Mouse (Mus musculus) midbrain, embryonic 14.5 days (tissue): ENCODE measurements at regions not wholly inside any gene's neighbourhood (a gene's known extent, or its start where the extent isn't known, plus 50 kb on each side); places are given as distances from the start of the nearest gene placed in this dataset.
A peak's percentile ranks its signal among the peaks of the same experiment; 100 is the strongest.

ENCODE experiments used
- ATAC-seq: fragments of 200-750 bp; cut with Nextera tagmentation; 2 replicates; pipeline ENCODE4 v1.8.0; 2017; ENCODE audit warnings: moderate number of reproducible peaks, moderate library complexity; ENCODE audit not compliant: low FRiP score, low TSS enrichment
- DNase-seq: peaks from one replicate; pipeline ENCODE4 v3.0.0-alpha.2; 2015
- H3K27ac ChIP-seq: fragments of 300-500 bp; sonication (generic); replicated peaks from 2 replicates; pipeline ENCODE4 v1.5.1; 2014; ENCODE audit warnings: mild to moderate bottlenecking, low read depth, low read length, moderate library complexity
- H3K27me3 ChIP-seq: fragments of 300-500 bp; sonication (generic); 2 replicates; pipeline ENCODE4 v1.6.1; 2014; ENCODE audit warnings: low read length, control low read depth, mixed read lengths; ENCODE audit not compliant: control insufficient read depth, insufficient read depth
- H3K36me3 ChIP-seq: fragments of 300-500 bp; sonication (generic); 2 replicates; pipeline ENCODE4 v1.6.1; 2014; ENCODE audit warnings: low read length, control low read depth; ENCODE audit not compliant: control insufficient read depth, insufficient read depth
- H3K4me1 ChIP-seq: fragments of 300-500 bp; sonication (generic); 2 replicates; pipeline ENCODE4 v1.6.1; 2014; ENCODE audit warnings: mild to moderate bottlenecking, antibody characterized with exemption, low read length, control low read depth; ENCODE audit not compliant: control insufficient read depth, insufficient read depth
- H3K4me2 ChIP-seq: fragments of 300-500 bp; sonication (generic); 2 replicates; pipeline ENCODE4 v1.6.1; 2014; ENCODE audit warnings: mild to moderate bottlenecking, low read length, moderate library complexity
- H3K4me3 ChIP-seq: fragments of 300-500 bp; sonication (generic); replicated peaks from 2 replicates; pipeline ENCODE4 v1.5.1; 2014; ENCODE audit warnings: low read depth, low read length
- H3K9ac ChIP-seq: fragments of 300-500 bp; sonication (generic); replicated peaks from 2 replicates; pipeline ENCODE4 v1.6.1; 2014; ENCODE audit warnings: mild to moderate bottlenecking, low read length, moderate library complexity
- H3K9me3 ChIP-seq: fragments of 300-500 bp; sonication (generic); 2 replicates; pipeline ENCODE4 v1.6.1; 2016; ENCODE audit warnings: low read length, control low read depth, mixed read lengths; ENCODE audit not compliant: control insufficient read depth
- WGBS: fragments of 180-500 bp; shearing (Covaris S2); extraction: QIAGEN DNeasy Blood & Tissue Kit; methylation state at CpG from one replicate; pipeline ENCODE4 v1.1.7; 2014; 5-methylcytosine and 5-hydroxymethylcytosine counted together

- WGBS = 53% methylated on average over 2 of the region's 2 CpGs
- H3K27ac ChIP-seq = no peak overlapping the region
Observed at GRCm38 (mm10) chr4:3049972-3050846, 116.9 kb upstream of the Vmn1r2 start.

GRCm38 (mm10) chr4:3050847-3051135, 116.3 kb upstream of the Vmn1r2 start:
- ATAC-seq (no peak), DNase-seq (no peak)
- WGBS = 80% methylated on average over 3 of the region's 3 CpGs
- Histone ChIP-seq H3K9me3 (peaks cover 60% of the 10 kb centered on the region), H3K9ac (no peak overlapping the region), H3K4me2 (no peak overlapping the region), H3K27me3 (no peaks in the 10 kb centered on the region), H3K4me3 (no peak overlapping the region), H3K4me1 (no peaks in the 10 kb centered on the region), H3K27ac (no peak overlapping the region), H3K36me3 (no peaks in the 10 kb centered on the region)

More at GRCm38 (mm10) chr4:3049972-3050846, 116.9 kb upstream of the Vmn1r2 start:
- H3K27me3 ChIP-seq = no peaks in the 10 kb centered on the region
- no peak overlapping the region for H3K9ac ChIP-seq
- H3K4me1 ChIP-seq = no peaks in the 10 kb centered on the region
- DNase-seq (no peak), ATAC-seq (peak; percentile 51)
- H3K9me3 ChIP-seq = peaks cover 55% of the 10 kb centered on the region
- no peak overlapping the region for H3K4me3 ChIP-seq
- no peaks in the 10 kb centered on the region for H3K36me3 ChIP-seq
- no peak overlapping the region for H3K4me2 ChIP-seq

- Histone ChIP-seq H3K4me3 (no peak overlapping the region), H3K4me2 (no peak overlapping the region), H3K9ac (no peak overlapping the region), H3K36me3 (no peaks in the 10 kb centered on the region), H3K4me1 (no peaks in the 10 kb centered on the region), H3K27me3 (no peaks in the 10 kb centered on the region), H3K9me3 (peaks cover 65% of the 10 kb centered on the region), H3K27ac (no peak overlapping the region)
- DNase-seq = no peak
- ATAC-seq = peak; percentile 9; the same call in 1 of the 2 replicates
- WGBS = 77% methylated on average over 5 of the region's 5 CpGs
Observed at GRCm38 (mm10) chr4:3051212-3051611, 115.9 kb upstream of the Vmn1r2 start.

- DNase-seq (no peak), ATAC-seq (peak; percentile 6; the same call in 1 of the 2 replicates)
- H3K4me3 ChIP-seq = no peak overlapping the region
- peaks cover 66% of the 10 kb centered on the region for H3K9me3 ChIP-seq
- no peak overlapping the region for H3K27ac ChIP-seq
- H3K9ac ChIP-seq = no peak overlapping the region
- no peak overlapping the region for H3K4me2 ChIP-seq
- H3K27me3 ChIP-seq = no peaks in the 10 kb centered on the region
- no peaks in the 10 kb centered on the region for H3K36me3 ChIP-seq
- H3K4me1 ChIP-seq = no peaks in the 10 kb centered on the region
- 84% methylated on average over 4 of the region's 4 CpGs for WGBS
Observed at GRCm38 (mm10) chr4:3052314-3053059, 114.6 kb upstream of the Vmn1r2 start.

GRCm38 (mm10) chr4:3053060-3053406, 114.1 kb upstream of the Vmn1r2 start:
- Histone ChIP-seq H3K27ac (no peak overlapping the region), H3K4me2 (no peak overlapping the region), H3K27me3 (no peaks in the 10 kb centered on the region), H3K9me3 (peaks cover 66% of the 10 kb centered on the region), H3K4me1 (no peaks in the 10 kb centered on the region), H3K9ac (no peak overlapping the region), H3K4me3 (no peak overlapping the region), H3K36me3 (no peaks in the 10 kb centered on the region)
- WGBS = 65% methylated on average over 4 of the region's 4 CpGs
- DNase-seq = no peak
- ATAC-seq = 0 out of 2 replicates have a peak, but pooled peaks have one; percentile 4

GRCm38 (mm10) chr4:3053496-3054216, 113.5 kb upstream of the Vmn1r2 start:
- Histone ChIP-seq H3K9ac (no peak overlapping the region), H3K36me3 (no peaks in the 10 kb centered on the region), H3K27ac (no peak overlapping the region), H3K4me2 (no peak overlapping the region), H3K9me3 (peaks cover 71% of the 10 kb centered on the region), H3K4me3 (no peak overlapping the region), H3K27me3 (no peaks in the 10 kb centered on the region), H3K4me1 (no peaks in the 10 kb centered on the region)
- ATAC-seq (0 out of 2 replicates have a peak, but pooled peaks have one; percentile 1), DNase-seq (no peak)
- WGBS = 85% methylated on average over 2 of the region's 2 CpGs

GRCm38 (mm10) chr4:3054886-3055285, 112.2 kb upstream of the Vmn1r2 start:
- Histone ChIP-seq H3K27ac (no peak overlapping the region), H3K9me3 (peaks cover 82% of the 10 kb centered on the region), H3K4me3 (no peak overlapping the region), H3K27me3 (no peaks in the 10 kb centered on the region), H3K9ac (no peak overlapping the region), H3K4me2 (no peak overlapping the region), H3K36me3 (no peaks in the 10 kb centered on the region), H3K4me1 (no peaks in the 10 kb centered on the region)
- DNase-seq = no peak
- ATAC-seq = no peak

GRCm38 (mm10) chr4:3055396-3055795, 111.7 kb upstream of the Vmn1r2 start:
- Histone ChIP-seq H3K4me3 (no peak overlapping the region), H3K9me3 (peaks cover 77% of the 10 kb centered on the region), H3K27ac (no peak overlapping the region), H3K4me2 (no peak overlapping the region), H3K27me3 (no peaks in the 10 kb centered on the region), H3K4me1 (no peaks in the 10 kb centered on the region), H3K9ac (no peak overlapping the region), H3K36me3 (no peaks in the 10 kb centered on the region)
- DNase-seq (no peak), ATAC-seq (no peak)
- WGBS = 79% methylated on average over 1 of the region's 1 CpGs
